Mouse (Mus musculus): ENCODE measurements around the gene Zfp28. TPM values are rescaled to one million over a fixed set of nuclear protein-coding genes. Genes with fewer than 3 reads are reported as not detected.
"Not testable (repeated sequence)": the region's sequence is repeated elsewhere in the genome, so short reads cannot be mapped to it uniquely, and the experiment has no call there.

Gene Zfp28
- total and polyA plus RNA-seq, 3 experiments: 0.82 to 1.2 (median 1.1) TPM

DNA sequence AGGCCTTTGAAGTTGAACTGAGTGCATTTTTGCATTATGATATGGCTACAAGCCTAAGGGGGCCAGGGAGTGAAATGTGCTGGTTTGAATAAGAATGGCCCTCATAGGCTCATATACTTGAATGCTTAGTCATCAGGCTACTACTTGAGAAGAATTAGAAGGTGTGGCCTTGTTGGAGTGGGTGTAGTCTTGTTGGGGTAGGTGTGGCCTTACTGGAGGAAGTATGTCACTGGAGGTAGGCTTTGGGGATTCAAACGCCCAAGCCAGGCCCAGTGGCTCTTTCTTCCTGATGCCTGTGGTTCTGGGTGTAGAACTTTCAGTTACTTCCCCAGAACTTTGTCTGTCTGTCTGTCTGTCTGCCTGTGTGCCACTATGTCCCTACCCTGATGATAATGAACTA lies 18.3 kb upstream of the Zfp28 start:
- in situ Hi-C loops (cut with MboI; ENCODE audit: low pct_ligation_motif_present, low pct_unique_long_range_greater_than_20kb, low sequenced_read_pairs): loop anchor here (25.0 kb wide), 2 partner anchors 298 to 548 kb away; no protein-coding TSS in a partner anchor
- dilution Hi-C loops (cut with MboI; ENCODE audit: extremely low pct_ligation_motif_present, extremely low pct_unique_long_range_greater_than_20kb, low sequenced_read_pairs): no loop called here
- H3K4me1 ChIP-seq (ENCODE audit: control insufficient read depth in 1 of 2, insufficient read depth in 2 of 2): no peaks in the 10 kb centered on the region
- TF ChIP-seq POLR2A (IDR thresholded peaks at IDR 0.05; ENCODE audit: low read depth, low read length) (no peak), MAX (IDR thresholded peaks at IDR 0.05; ENCODE audit: low read length) (no peak), ZMIZ1 (IDR thresholded peaks at IDR 0.05; ENCODE audit: low read depth, low read length) (no peak), MEF2A (IDR thresholded peaks at IDR 0.05; ENCODE audit: borderline replicate concordance, low read depth, low read length) (no peak), JUN (IDR thresholded peaks at IDR 0.05; ENCODE audit: insufficient read depth, low read depth, low read length) (no peak), RCOR1 (conservative IDR thresholded peaks at IDR 0.05; ENCODE audit: low read depth, low read length) (no peak), MYC (IDR thresholded peaks at IDR 0.05; ENCODE audit: low read depth, low read length) (no peak), MAZ (IDR thresholded peaks at IDR 0.05; ENCODE audit: low read depth, low read length) (no peak), UBTF (IDR thresholded peaks at IDR 0.05; ENCODE audit: low read depth, low read length) (no peak), HCFC1 (IDR thresholded peaks at IDR 0.05; ENCODE audit: low read depth, low read length) (no peak), JUND (conservative IDR thresholded peaks at IDR 0.05; ENCODE audit: low read depth, low read length) (no peak), ETS1 (conservative IDR thresholded peaks at IDR 0.05; ENCODE audit: low read depth, low read length) (no peak), E2F4 (IDR thresholded peaks at IDR 0.05; ENCODE audit: insufficient replicate concordance, low read depth, low read length) (no peak), PAX5 (IDR thresholded peaks at IDR 0.05; ENCODE audit: low read length) (no peak), CHD1 (IDR thresholded peaks at IDR 0.05; ENCODE audit: low read depth, low read length) (no peak), BHLHE40 (IDR thresholded peaks at IDR 0.05; ENCODE audit: low read depth, low read length) (no peak)
- H3K27ac ChIP-seq (ENCODE audit: insufficient read depth, low read depth): no peak overlapping the region
- no peak for DNase-seq (ENCODE audit: extremely low read depth)
- H3K4me2 ChIP-seq (ENCODE audit: insufficient read depth, low read depth, poor library complexity, severe bottlenecking): no peak overlapping the region
- no peak overlapping the region for H3K9ac ChIP-seq (ENCODE audit: insufficient read depth, low read depth)
- H3K9me3 ChIP-seq (replicated peaks; ENCODE audit: low read length): peaks cover 10% of the 10 kb centered on the region
- H3K4me3 ChIP-seq (replicated peaks in 1 of 3; ENCODE audit: low read depth in 2 of 3, low read length in 2 of 3, poor library complexity in 1 of 3): no peak overlapping the region
- no peaks in the 10 kb centered on the region for H3K36me3 ChIP-seq (replicated peaks in 1 of 2; ENCODE audit: control insufficient read depth in 1 of 2, insufficient read depth in 1 of 2, low read length in 1 of 2)
- H3K79me2 ChIP-seq (replicated peaks; ENCODE audit: control insufficient read depth, extremely low read depth, insufficient read depth, poor library complexity, severe bottlenecking): no peaks in the 10 kb centered on the region
- peaks cover 7% of the 10 kb centered on the region for H3K27me3 ChIP-seq (replicated peaks)

DNA sequence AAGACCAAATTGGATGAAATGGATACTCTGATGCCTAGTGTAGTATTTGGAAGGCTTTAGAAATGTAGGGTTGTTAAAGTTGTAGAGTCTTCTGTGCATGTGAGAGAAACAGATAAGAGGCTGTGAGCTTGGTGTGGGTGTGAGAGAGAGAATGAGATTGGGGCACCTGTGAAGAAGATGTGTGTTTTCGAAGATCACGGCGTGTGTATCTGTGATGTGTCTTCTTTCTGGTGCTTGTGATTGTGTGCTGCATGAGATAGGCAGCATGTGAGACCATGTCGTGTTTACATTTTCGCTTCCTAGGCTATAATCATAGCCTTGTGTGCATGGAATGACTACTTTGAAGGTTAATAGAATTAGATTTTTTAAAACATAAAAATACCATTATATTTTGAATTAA lies 15.9 kb upstream of the Zfp28 start:
- no peaks in the 10 kb centered on the region for H3K79me2 ChIP-seq (replicated peaks; ENCODE audit: control insufficient read depth, extremely low read depth, insufficient read depth, poor library complexity, severe bottlenecking)
- peaks cover 20% of the 10 kb centered on the region for H3K27me3 ChIP-seq (replicated peaks)
- DNase-seq (ENCODE audit: extremely low read depth): no peak
- H3K4me2 ChIP-seq (ENCODE audit: insufficient read depth, low read depth, poor library complexity, severe bottlenecking): no peak overlapping the region
- H3K9me3 ChIP-seq (replicated peaks; ENCODE audit: low read length): peaks cover 10% of the 10 kb centered on the region
- dilution Hi-C loops (cut with MboI; ENCODE audit: extremely low pct_ligation_motif_present, extremely low pct_unique_long_range_greater_than_20kb, low sequenced_read_pairs) (no loop called here), in situ Hi-C loops (cut with MboI; ENCODE audit: low pct_ligation_motif_present, low pct_unique_long_range_greater_than_20kb, low sequenced_read_pairs) (loop anchor here (25.0 kb wide), 2 partner anchors 295 to 545 kb away; no protein-coding TSS in a partner anchor)
- no peak overlapping the region for H3K4me3 ChIP-seq (replicated peaks in 1 of 3; ENCODE audit: low read depth in 2 of 3, low read length in 2 of 3, poor library complexity in 1 of 3)
- no peak overlapping the region for H3K27ac ChIP-seq (ENCODE audit: insufficient read depth, low read depth)
- TF ChIP-seq PAX5 (IDR thresholded peaks at IDR 0.05; ENCODE audit: low read length) (no peak), NELFE (IDR thresholded peaks at IDR 0.05; ENCODE audit: low read depth, low read length) (no peak), SIN3A (IDR thresholded peaks at IDR 0.05; ENCODE audit: low read length) (no peak), POLR2A (IDR thresholded peaks at IDR 0.05; ENCODE audit: low read depth, low read length) (no peak), MXI1 (IDR thresholded peaks at IDR 0.05; ENCODE audit: low read depth, low read length) (no peak), RAD21 (IDR thresholded peaks at IDR 0.05; ENCODE audit: low read depth, low read length) (no peak), MAX (IDR thresholded peaks at IDR 0.05; ENCODE audit: low read length) (no peak), UBTF (IDR thresholded peaks at IDR 0.05; ENCODE audit: low read depth, low read length) (no peak), MYC (IDR thresholded peaks at IDR 0.05; ENCODE audit: low read depth, low read length) (no peak), ELF1 (IDR thresholded peaks at IDR 0.05; ENCODE audit: low read depth, low read length) (no peak), KAT2A (IDR thresholded peaks at IDR 0.05; ENCODE audit: insufficient replicate concordance, low read length) (no peak), ETS1 (conservative IDR thresholded peaks at IDR 0.05; ENCODE audit: low read depth, low read length) (no peak), CHD2 (IDR thresholded peaks at IDR 0.05; ENCODE audit: low read length) (no peak), SMC3 (IDR thresholded peaks at IDR 0.05; ENCODE audit: low read depth, low read length) (no peak), HCFC1 (IDR thresholded peaks at IDR 0.05; ENCODE audit: low read depth, low read length) (no peak)
- no peaks in the 10 kb centered on the region for H3K36me3 ChIP-seq (replicated peaks in 1 of 2; ENCODE audit: control insufficient read depth in 1 of 2, insufficient read depth in 1 of 2, low read length in 1 of 2)
- H3K9ac ChIP-seq (ENCODE audit: insufficient read depth, low read depth): no peak overlapping the region
- no peaks in the 10 kb centered on the region for H3K4me1 ChIP-seq (ENCODE audit: control insufficient read depth in 1 of 2, insufficient read depth in 2 of 2)

DNA sequence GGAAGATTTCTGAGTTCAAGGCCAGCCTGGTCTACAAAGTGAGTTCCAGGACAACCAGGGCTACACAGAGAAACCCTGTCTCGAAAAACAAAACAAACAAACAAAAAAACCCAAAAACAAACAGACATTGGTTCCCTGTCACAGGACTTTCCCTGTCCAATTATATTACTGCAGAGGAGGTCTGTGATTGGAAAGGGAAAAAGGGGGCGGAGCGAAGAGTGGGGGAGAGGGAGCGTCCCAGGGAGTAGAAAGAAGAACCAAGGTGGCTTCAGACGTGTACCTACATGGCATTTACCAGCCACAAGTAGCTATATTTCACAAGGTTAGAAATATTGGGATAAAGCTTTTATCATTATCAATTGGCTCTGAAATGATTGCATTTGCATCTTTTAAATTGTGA lies 14.9 kb upstream of the Zfp28 start:
- H3K9ac ChIP-seq (ENCODE audit: insufficient read depth, low read depth); H3K4me3 ChIP-seq (replicated peaks in 1 of 3; ENCODE audit: low read depth in 2 of 3, low read length in 2 of 3, poor library complexity in 1 of 3); H3K9me3 ChIP-seq (replicated peaks; ENCODE audit: low read length); dilution Hi-C loops (cut with MboI; ENCODE audit: extremely low pct_ligation_motif_present, extremely low pct_unique_long_range_greater_than_20kb, low sequenced_read_pairs); H3K4me1 ChIP-seq (ENCODE audit: control insufficient read depth in 1 of 2, insufficient read depth in 2 of 2); H3K27ac ChIP-seq (ENCODE audit: insufficient read depth, low read depth); DNase-seq (ENCODE audit: extremely low read depth); H3K36me3 ChIP-seq (replicated peaks in 1 of 2; ENCODE audit: control insufficient read depth in 1 of 2, insufficient read depth in 1 of 2, low read length in 1 of 2); H3K79me2 ChIP-seq (replicated peaks; ENCODE audit: control insufficient read depth, extremely low read depth, insufficient read depth, poor library complexity, severe bottlenecking); H3K4me2 ChIP-seq (ENCODE audit: insufficient read depth, low read depth, poor library complexity, severe bottlenecking): not testable (repeated sequence)
- in situ Hi-C loops (cut with MboI; ENCODE audit: low pct_ligation_motif_present, low pct_unique_long_range_greater_than_20kb, low sequenced_read_pairs): loop anchor here (25.0 kb wide), 2 partner anchors 294 to 544 kb away; no protein-coding TSS in a partner anchor
- peaks cover 25% of the 10 kb centered on the region for H3K27me3 ChIP-seq (replicated peaks)

Measured in CH12.LX (cell line).